Mouse (Mus musculus) thymus, postnatal 10 days (tissue): ENCODE measurements around the gene Inpp4b.

Experiments used
- DNase-seq, 2 experiments: peaks; one replicate each; pipeline ENCODE4 v3.0.0; 2021; ENCODE audit warnings: low spot score in 2 of 2

The Inpp4b gene

DNA sequence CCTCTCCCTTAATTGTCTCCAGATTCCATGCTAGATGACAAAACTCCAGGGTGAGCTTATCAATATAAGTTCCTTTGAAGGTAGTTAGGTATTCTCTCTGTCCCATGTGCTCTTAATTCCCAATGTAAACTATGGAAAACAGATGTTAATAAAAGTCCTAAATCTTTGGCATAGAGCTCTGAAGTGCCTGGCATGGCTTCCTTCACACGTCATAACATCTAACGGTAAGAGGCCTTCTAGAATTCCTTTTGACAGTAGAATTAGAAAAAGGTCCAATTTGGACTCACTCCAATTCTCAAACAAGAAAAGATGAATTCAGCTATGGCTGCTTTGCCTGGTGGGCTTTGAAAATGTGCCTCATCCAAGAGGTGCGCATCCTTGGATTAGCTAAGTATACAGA, 236.6 kb downstream of the Inpp4b start:
- no peak for DNase-seq

DNA sequence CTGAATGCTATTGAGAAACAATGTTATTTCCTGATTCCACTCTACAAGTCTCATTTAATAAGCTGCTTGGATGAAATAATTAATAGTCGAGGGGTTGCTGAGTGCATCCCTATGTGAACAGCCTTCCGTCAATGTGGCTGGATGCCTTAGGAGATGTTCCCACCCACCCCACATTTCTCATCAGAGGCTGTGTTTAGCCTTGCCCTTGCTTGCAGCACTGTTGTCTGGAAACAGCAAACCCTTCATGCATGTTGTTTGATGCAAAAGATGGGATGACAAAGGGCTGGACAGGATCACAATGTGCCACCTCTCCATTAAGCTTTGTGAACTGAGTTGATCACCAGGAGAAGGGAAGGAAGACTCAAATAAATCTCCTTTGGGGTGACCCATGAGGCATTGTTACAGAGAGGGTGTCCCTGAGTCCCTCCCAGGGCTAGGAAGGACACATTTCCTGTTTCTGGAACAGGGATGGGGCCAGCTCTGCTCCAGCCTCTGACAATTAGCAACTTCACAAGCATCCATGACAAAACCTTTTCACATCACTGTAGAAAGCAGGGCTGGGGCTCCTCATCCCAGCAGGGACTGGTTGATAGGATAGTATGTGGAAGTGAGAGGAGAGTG, 239.6 kb downstream of the Inpp4b start:
- DNase-seq: no peak

GRCm38 (mm10) chr8:81582906-81583305, 240.6 kb downstream of the Inpp4b start:
- DNase-seq: no peak

DNA sequence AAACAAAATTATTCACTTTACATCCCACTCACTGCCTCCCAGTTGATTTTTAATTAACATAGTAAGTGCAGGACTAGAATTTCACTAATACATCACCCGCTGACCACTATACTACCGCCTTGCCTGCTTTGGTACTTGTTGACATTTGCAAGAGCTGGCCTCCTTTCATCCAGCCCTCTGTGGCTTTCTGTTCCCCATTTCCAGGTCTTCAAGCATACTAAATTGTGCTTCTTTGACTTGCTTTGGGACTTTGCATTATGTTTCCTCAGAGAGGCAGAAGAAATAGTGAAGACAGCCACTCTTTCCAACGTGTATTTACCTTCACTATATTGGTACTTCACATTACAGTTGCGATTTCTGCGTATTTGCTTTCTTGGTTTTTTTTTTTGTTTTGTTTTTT, 244.4 kb downstream of the Inpp4b start:
- DNase-seq: no peak

DNA sequence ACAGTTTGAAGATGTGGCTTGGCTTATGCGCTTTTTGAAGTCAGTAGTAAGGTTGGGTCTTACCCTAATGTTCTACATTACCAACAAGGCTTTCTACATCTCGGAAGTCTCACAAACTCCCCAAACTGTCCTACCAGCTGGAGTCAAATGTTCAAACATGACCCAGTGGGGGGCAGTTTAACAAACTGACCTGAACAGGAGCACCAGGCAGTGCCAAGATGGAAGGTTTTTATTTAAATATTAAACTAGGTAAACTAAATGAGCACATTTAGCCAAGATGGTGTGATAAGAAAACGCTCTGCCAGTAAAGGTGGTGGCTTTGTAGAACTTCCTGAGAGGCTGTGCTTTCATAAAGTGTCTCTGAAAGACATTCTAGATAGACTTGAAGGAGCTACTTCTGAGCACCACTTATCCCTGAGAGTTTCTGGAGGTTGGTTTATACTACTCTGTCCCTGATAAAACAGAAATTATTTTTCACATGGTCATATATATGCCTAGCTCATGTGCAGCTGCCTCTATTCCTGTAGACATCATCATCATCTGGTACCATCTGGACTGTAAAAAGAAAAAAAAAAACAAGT, 251.9 kb downstream of the Inpp4b start:
- DNase-seq: no peak

DNA sequence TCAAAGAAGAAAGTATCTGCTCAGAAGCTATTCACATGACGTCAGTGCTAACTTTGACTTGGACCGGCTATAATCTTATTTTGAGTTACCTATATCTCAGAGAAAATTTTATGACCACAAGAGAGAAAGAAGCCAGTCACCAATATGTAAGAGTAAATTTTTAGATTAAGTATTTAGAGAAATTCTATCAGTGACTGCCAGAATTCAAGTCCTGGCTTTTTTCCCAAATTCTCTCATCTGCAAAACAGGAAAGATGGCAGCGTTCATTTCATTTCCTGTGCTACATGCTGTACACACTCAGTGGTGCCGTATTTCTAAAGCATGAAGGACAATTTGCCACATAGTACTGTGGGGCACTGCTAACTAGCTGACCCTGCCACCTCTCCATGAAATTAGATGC, 256.9 kb downstream of the Inpp4b start:
- DNase-seq: no peak

GRCm38 (mm10) chr8:81601136-81601535, 258.8 kb downstream of the Inpp4b start:
- DNase-seq: no peak

DNA sequence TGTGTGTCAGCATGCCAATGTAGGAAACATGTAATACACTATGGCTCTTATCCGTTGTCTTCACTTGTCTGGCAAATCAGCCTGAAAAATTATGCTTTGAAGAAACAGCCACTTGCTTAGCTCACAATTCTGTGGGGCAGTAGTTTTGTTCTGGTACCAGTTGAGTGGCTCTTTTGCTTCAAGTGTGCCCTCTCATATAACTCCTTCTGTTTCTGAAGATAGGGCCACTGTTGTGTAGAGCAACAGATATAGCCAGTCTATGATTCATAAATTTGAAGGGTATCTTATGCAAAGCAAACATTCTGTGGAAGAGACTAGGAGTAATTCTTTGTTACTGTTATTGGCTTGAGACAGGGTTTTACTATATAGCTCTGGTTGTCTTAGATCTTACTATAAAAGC, 265.7 kb downstream of the Inpp4b start:
- no peak for DNase-seq

GRCm38 (mm10) chr8:81609064-81609463, 266.7 kb downstream of the Inpp4b start:
- no peak for DNase-seq

DNA sequence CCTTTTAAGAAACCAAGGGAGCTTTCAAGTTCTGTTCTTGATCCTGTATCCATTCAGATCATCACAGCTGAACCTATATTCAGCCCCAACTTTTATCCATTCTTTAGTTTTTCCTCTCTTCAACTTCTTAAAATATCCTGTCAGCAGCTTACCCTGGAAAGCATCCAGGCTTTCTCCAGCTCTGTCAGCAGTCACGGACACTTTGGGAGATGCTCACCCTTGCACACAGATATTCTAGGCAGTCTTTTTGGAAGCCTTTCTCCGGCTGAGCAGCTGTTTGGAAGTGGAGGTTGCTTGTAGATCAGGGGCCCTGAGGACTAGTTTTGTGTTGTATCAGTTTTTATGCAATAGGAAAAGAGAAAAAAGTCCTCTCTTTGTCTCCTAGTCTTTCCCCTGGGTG, 270.3 kb downstream of the Inpp4b start:
- DNase-seq: no peak

GRCm38 (mm10) chr8:81614135-81614534, 271.8 kb downstream of the Inpp4b start:
- DNase-seq: no peak

- DNase-seq: peak; percentile 4 to 17
Observed at GRCm38 (mm10) chr8:81614605-81615004, 272.2 kb downstream of the Inpp4b start.

GRCm38 (mm10) chr8:81615552-81615951, 273.2 kb downstream of the Inpp4b start:
- no peak for DNase-seq

- no peak for DNase-seq
Observed at GRCm38 (mm10) chr8:81618918-81619317, 276.6 kb downstream of the Inpp4b start.

DNA sequence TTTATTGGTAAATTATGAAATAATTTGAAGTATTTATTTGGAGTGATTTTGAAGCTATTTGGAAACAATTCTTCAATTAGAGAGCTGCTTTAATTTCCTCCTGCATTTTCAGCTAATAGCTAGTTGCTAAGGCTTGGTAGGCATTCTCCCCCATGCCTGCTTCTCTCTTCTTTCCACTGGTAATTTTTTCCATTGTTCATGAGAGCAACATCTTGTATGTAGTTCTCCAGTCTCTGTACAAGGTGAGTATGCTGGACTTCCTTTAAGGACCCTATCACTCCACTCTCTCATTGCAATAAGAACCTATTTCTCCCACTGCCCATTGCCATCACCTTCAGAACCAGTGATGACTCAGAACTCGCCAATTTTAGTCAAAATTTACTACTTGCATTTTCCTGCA, 292.7 kb downstream of the Inpp4b start:
- DNase-seq: no peak

DNA sequence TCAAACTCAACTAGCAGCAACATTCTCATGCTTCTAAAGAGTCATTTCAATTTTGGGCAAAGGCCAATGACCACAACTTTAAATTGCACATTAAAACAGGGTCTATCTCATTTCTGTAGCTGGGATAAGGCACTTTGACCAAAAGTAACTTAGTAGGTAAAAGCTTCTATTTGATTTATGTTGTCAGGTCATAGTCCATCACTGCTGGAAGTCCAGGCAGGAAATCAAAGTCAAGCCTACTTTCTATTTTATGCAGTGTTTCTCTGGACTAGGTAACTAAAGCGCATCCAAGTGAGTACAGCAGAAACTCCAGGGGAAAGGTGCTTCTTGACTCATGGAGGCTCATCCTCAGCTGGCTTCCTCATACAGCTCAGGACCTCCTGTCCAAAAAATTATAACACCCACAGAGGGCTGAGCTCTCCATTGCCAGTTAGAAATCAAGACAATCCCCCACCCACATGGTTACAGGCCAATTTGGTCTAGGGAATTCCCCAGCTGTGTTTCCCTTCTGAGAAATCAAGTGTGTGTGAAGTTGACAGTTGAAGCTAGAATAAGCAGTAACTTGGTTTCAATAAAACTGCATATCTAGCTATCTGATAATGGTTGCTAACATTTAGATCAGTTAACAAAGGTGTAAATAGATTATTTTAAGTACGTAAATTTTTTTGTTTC, 293.7 kb downstream of the Inpp4b start:
- no peak for DNase-seq

- DNase-seq: no peak
Observed at GRCm38 (mm10) chr8:81638478-81638877, 296.1 kb downstream of the Inpp4b start.

- DNase-seq: no peak
Observed at GRCm38 (mm10) chr8:81639820-81640219, 297.5 kb downstream of the Inpp4b start.

DNA sequence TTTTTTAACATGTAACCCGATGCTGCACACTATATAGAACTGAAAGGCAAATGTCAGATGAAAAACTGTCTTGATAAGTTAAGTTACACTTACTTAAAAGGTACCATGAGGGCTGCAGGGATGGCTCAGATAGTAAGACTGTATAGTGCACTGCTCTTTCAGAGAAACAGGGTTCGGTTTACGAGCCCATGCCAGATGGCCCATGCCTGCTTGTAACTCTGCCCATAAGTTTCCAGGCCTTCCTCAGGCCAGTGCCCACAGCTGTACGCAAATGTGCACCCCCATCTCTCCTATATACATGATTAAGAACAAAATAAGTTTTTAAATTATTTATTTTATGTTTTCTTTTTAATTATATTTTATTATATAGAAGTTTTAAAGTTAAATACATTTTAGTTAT, 300.7 kb downstream of the Inpp4b start:
- no peak for DNase-seq

DNA sequence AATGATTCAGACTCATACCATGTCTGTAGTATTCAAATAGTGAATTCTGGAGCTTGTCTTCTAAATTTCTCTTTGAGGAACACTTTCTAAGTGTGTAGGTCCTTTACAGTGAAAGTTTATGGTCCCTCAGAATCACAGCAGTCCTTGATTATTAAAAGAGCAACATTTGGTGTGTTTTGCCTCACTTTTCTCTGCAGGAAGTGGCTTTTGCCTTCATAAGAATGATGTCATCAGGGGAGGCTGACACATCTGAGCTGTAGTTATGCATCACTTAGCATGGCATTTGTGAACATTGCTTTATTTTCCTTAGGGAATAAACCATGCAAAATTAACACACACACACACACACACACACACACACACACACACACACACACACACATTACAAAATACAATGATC, 349.8 kb downstream of the Inpp4b start:
- DNase-seq: no peak

DNA sequence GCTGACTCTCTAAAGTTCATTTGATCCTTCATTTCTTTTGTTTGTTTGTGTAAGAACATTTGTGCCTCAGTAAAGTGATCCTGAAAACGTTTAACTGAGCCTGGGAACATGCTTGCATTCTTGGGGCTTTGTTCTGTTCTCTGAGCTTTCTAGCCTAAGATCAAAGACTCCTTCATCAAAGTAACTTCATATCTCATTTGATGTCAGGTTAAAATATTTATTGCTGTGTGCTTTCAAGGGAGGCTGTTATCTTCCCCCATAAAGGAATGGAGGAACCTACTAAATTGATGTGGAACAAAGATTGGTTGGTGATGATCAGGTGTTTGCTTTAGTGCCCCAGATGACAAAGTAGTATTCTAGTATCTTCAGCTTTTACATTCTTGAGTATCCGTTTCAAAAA, 352.5 kb downstream of the Inpp4b start:
- DNase-seq: no peak

GRCm38 (mm10) chr8:81702038-81702437, 359.7 kb downstream of the Inpp4b start:
- DNase-seq: peak; percentile 6 to 36

DNA sequence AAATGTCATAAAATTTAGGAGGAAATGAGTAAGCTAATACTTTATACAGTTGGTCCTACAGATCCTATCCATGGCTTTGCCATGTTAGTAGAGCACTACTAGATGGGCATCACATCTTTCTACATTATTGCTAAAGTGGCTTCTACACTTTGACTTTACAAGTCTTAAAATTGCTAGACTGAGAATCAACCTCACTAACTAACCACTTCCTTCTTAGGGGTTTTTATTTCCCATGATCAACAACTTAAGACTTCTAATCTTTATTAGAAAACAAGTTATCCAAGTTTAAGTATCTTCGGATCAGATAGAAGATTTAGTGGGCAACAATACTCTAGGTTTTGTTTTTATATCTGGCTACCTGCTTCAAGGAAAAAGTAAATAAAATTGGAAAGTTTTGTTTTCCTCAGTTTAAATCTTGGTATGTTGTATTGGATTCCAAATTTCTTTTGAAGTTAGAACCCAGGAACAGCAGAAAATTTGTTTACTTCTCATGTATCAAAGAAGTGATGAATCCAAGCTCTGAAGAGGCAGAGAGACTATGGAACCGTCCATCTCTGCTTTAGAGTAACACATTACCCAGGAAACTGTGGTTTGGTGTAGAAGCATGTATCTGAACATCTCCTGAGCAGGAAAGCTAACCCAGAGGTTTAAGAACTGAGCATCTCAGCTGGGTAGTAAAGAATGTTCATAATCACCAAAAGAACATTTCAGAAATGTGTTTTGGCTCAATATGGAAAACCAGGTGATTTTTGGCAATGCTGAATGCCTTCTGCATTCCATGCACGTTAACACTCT, 361.4 kb downstream of the Inpp4b start:
- DNase-seq: peak in 1 of 2 experiments; percentile 12
